Mouse (Mus musculus) liver, embryonic 14.5 days (tissue): ENCODE results near the gene Rhot2.
A peak's percentile ranks its signal among the peaks of the same experiment; 100 is the strongest.
"Not testable (repeated sequence)": the region's sequence is repeated elsewhere in the genome, so short reads cannot be mapped to it uniquely, and the experiment has no call there.

Source experiments
- CTCF ChIP-seq: IDR thresholded peaks from 2 replicates; pipeline ENCODE4 v1.5.1; 2016; ENCODE audit warnings: antibody characterized with exemption, low read depth, control low read depth
- EP300 ChIP-seq: IDR thresholded peaks from 2 replicates; pipeline ENCODE4 v1.6.1; 2016; ENCODE audit warnings: antibody characterized with exemption, low read depth

GRCm38 (mm10) chr17:25807452-25807851, 37.2 kb downstream of the Rhot2 start:
- not testable (repeated sequence) for TF ChIP-seq EP300
- TF ChIP-seq CTCF: peak; percentile 21; the same call in 1 of the 2 replicates
